Mouse (Mus musculus): ENCODE data around the gene Tnk2. TPM values are rescaled to one million over a fixed set of nuclear protein-coding genes. Genes with fewer than 3 reads are reported as not detected.

The Tnk2 gene
- polyA plus RNA-seq, 1 experiment from 2014 or later = 9.2 TPM

DNA sequence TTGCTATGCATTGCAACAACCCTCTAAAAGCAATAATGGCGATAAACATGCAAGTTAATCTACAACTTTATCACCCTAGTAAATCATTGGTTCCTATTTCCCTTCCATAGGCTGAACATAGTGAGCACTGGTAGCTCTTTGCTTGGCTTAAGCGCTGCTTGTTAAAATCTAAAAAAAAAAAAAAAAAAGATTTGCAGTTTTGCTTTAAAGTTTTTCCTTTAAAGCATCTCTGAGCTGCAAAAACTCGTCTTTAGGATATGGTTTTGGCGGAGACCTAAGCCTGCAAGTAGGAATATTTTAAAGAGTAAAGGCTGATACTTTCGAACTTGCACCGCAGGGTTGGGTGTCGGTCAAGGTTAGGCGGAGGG is 35.3 kb upstream of the Tnk2 start:
- 8% methylated on average over 8 of the region's 8 CpGs for WGBS
- Histone ChIP-seq H3K4me2 (ENCODE audit: low read depth, severe bottlenecking) (peak overlapping the region; percentile 76), H3K27ac (replicated peaks; ENCODE audit: low read depth, low read length) (no peak overlapping the region), H3K9ac (ENCODE audit: low read length) (no peak overlapping the region), H3K4me1 (ENCODE audit: control insufficient read depth, insufficient read depth, low read length) (peaks cover 5% of the 10 kb centered on the region; the same call in 1 of the 2 replicates), H3K27me3 (ENCODE audit: control insufficient read depth, insufficient read depth, low read length) (no peaks in the 10 kb centered on the region), H3K9me3 (ENCODE audit: control insufficient read depth, low read length) (no peaks in the 10 kb centered on the region), H3K36me3 (ENCODE audit: control insufficient read depth, insufficient read depth, low read length) (no peaks in the 10 kb centered on the region), H3K4me3 (ENCODE audit: low read depth, low read length) (peak overlapping the region; percentile 87)
- no peak for ATAC-seq (ENCODE audit: insufficient number of reproducible peaks, low FRiP score, low TSS enrichment, low read depth)
- DNase-seq (ENCODE audit: low spot score) = no peak

DNA sequence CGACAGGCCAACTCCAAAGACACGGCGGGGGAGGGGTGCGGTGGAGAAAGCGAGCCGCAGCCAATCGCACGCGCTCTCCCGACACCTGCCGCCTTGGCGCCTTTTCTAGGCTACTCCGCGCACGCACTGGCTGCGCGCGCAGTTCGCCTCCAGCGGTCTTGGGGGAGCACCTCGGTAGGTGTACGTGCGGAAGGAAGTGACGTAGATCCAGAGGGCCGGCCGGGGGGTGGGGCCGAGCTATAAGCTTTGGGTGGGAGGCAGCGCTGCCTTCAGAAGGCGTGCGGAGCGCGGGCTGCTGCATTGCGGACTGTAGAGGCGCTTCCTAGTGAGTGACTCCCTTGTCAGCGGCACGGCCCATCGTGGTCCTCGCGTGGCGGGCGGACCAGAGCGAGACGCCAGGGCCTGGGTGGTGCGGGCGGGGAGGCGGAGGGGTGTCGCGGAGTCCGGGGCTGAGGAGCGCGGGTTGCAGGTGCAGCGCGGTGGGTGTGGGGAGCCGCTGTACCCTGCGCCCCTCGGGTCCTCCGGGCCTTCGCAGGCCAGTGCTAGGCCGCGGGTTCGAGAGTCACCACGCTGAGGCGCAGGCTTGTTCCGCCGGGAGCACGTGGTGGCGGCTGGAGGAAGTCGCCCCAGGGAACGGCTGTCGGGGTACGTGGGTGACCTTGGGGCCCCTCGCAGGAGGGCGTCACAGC is 34.8 kb upstream of the Tnk2 start, which contains the start of gene Tfrc:
Gene Tfrc, plus strand, starts transcription at position 209 of the 689 bp plus-strand sequence.
- Histone ChIP-seq H3K4me2 (ENCODE audit: low read depth, severe bottlenecking) (peak within 1 kb of the TSS; percentile 76), H3K27ac (replicated peaks; ENCODE audit: low read depth, low read length) (peak within 1 kb of the TSS; percentile 79), H3K4me3 (ENCODE audit: low read depth, low read length) (peak within 1 kb of the TSS; percentile 87), H3K36me3 (ENCODE audit: control insufficient read depth, insufficient read depth, low read length) (no peaks in the 10 kb centered on the region), H3K27me3 (ENCODE audit: control insufficient read depth, insufficient read depth, low read length) (no peaks in the 10 kb centered on the region), H3K9me3 (ENCODE audit: control insufficient read depth, low read length) (no peaks in the 10 kb centered on the region), H3K4me1 (ENCODE audit: control insufficient read depth, insufficient read depth, low read length) (peaks cover 5% of the 10 kb centered on the region; the same call in 1 of the 2 replicates), H3K9ac (ENCODE audit: low read length) (peak within 1 kb of the TSS; percentile 82)
- ATAC-seq (ENCODE audit: insufficient number of reproducible peaks, low FRiP score, low TSS enrichment, low read depth) (peak; percentile 99), DNase-seq (ENCODE audit: low spot score) (peak; percentile 99)
- 1% methylated on average over 70 of the region's 73 CpGs for WGBS

- H3K36me3 ChIP-seq (ENCODE audit: control insufficient read depth, insufficient read depth, low read length) = no peaks in the 10 kb centered on the region
- DNase-seq (ENCODE audit: low spot score) (no peak), ATAC-seq (ENCODE audit: insufficient number of reproducible peaks, low FRiP score, low TSS enrichment, low read depth) (no peak)
- H3K4me3 ChIP-seq (ENCODE audit: low read depth, low read length) = peak overlapping the region; percentile 87
- H3K4me1 ChIP-seq (ENCODE audit: control insufficient read depth, insufficient read depth, low read length) = peaks cover 5% of the 10 kb centered on the region; the same call in 1 of the 2 replicates
- H3K27me3 ChIP-seq (ENCODE audit: control insufficient read depth, insufficient read depth, low read length) = no peaks in the 10 kb centered on the region
- no peaks in the 10 kb centered on the region for H3K9me3 ChIP-seq (ENCODE audit: control insufficient read depth, low read length)
- H3K27ac ChIP-seq (replicated peaks; ENCODE audit: low read depth, low read length) = peak overlapping the region; percentile 79
- under 1% methylated on average over 14 of the region's 14 CpGs for WGBS
- H3K4me2 ChIP-seq (ENCODE audit: low read depth, severe bottlenecking) = peak overlapping the region; percentile 76
- H3K9ac ChIP-seq (ENCODE audit: low read length) = peak overlapping the region; percentile 82
Observed at GRCm38 (mm10) chr16:32609401-32609779, 34.3 kb upstream of the Tnk2 start.

DNA sequence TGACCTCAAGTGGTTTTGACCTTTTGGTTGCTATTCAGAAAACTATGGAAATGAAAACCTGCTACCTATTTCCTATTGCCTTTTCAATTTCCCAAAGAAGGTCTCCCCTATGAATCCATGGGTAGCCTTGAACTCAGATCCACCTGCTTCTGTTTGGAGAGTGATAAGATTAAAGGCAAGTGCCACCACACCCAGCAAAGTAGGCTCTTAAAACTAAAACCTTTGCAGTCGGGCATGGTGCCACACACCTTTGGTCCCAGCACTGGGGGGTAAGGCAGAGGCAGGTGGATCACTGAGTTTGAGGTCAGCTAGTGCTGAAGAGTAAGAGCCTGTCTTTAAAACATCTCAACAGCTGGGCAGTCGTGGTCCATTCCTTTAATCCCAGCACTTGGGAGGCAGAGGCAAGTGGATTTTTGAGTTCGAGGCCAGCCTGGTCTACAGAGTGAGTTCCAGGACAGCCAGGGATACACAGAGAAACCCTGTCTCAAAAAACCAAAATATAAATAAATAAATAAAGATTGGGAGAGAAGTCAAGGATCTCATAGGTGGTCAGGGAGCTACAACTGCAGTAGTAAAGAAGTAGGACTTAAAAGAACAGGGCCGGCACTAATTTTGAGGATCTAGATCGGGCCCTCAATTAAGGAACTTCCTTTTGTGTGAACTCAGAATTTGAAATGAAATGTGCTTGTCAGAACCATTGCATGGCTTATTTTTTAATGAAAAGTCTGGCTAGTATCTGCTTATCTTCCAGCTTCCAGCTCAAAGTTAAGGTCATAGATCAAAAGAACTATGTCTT is 33.0 kb upstream of the Tnk2 start:
- H3K27ac ChIP-seq (replicated peaks; ENCODE audit: low read depth, low read length) = no peak overlapping the region
- 83% methylated on average over 5 of the region's 5 CpGs for WGBS
- no peak for DNase-seq (ENCODE audit: low spot score)
- H3K4me2 ChIP-seq (ENCODE audit: low read depth, severe bottlenecking) = peak overlapping the region; percentile 76; the same call in 1 of the 2 replicates
- no peaks in the 10 kb centered on the region for H3K27me3 ChIP-seq (ENCODE audit: control insufficient read depth, insufficient read depth, low read length)
- H3K4me3 ChIP-seq (ENCODE audit: low read depth, low read length) = peak overlapping the region; percentile 87; the same call in 1 of the 2 replicates
- no peaks in the 10 kb centered on the region for H3K9me3 ChIP-seq (ENCODE audit: control insufficient read depth, low read length)
- peaks cover 2% of the 10 kb centered on the region; the same call in 1 of the 2 replicates for H3K36me3 ChIP-seq (ENCODE audit: control insufficient read depth, insufficient read depth, low read length)
- no peak overlapping the region for H3K9ac ChIP-seq (ENCODE audit: low read length)
- peaks cover 5% of the 10 kb centered on the region; the same call in 1 of the 2 replicates for H3K4me1 ChIP-seq (ENCODE audit: control insufficient read depth, insufficient read depth, low read length)
- no peak for ATAC-seq (ENCODE audit: insufficient number of reproducible peaks, low FRiP score, low TSS enrichment, low read depth)

DNA sequence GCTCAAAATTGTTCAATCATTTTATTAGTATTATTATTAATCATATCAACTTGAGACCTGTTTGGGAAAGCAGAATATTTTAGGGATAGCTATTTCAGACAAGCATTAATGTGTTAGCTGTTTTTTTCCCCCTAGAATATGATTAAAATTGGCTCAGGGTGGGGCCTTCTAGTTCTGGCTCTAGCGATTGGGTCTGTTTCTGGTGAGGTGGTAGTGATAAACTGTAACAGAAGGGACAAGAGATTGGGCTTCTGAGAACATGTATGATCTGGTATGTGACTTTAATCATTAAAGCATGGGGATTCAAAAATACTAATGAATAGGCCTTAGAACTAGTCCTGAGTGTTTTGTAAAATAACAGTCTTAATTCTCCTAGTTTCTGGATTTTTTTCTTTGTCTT is 31.6 kb upstream of the Tnk2 start:
- no peak overlapping the region for H3K27ac ChIP-seq (replicated peaks; ENCODE audit: low read depth, low read length)
- peaks cover 3% of the 10 kb centered on the region; the same call in 1 of the 2 replicates for H3K36me3 ChIP-seq (ENCODE audit: control insufficient read depth, insufficient read depth, low read length)
- no peaks in the 10 kb centered on the region for H3K27me3 ChIP-seq (ENCODE audit: control insufficient read depth, insufficient read depth, low read length)
- H3K9me3 ChIP-seq (ENCODE audit: control insufficient read depth, low read length) = no peaks in the 10 kb centered on the region
- no peak overlapping the region for H3K4me3 ChIP-seq (ENCODE audit: low read depth, low read length)
- H3K9ac ChIP-seq (ENCODE audit: low read length) = no peak overlapping the region
- H3K4me1 ChIP-seq (ENCODE audit: control insufficient read depth, insufficient read depth, low read length) = peaks cover 5% of the 10 kb centered on the region; the same call in 1 of the 2 replicates
- no peak for DNase-seq (ENCODE audit: low spot score)
- ATAC-seq (ENCODE audit: insufficient number of reproducible peaks, low FRiP score, low TSS enrichment, low read depth) = no peak
- WGBS = 79% methylated on average over 1 of the region's 1 CpGs
- no peak overlapping the region for H3K4me2 ChIP-seq (ENCODE audit: low read depth, severe bottlenecking)

GRCm38 (mm10) chr16:32613269-32613834 is 30.3 kb upstream of the Tnk2 start:
- no peak for ATAC-seq (ENCODE audit: insufficient number of reproducible peaks, low FRiP score, low TSS enrichment, low read depth)

GRCm38 (mm10) chr16:32614047-32614446 is 29.6 kb upstream of the Tnk2 start:
- H3K4me2 ChIP-seq (ENCODE audit: low read depth, severe bottlenecking) = no peak overlapping the region
- DNase-seq (ENCODE audit: low spot score) (no peak), ATAC-seq (ENCODE audit: insufficient number of reproducible peaks, low FRiP score, low TSS enrichment, low read depth) (no peak)
- peaks cover 5% of the 10 kb centered on the region; the same call in 1 of the 2 replicates for H3K36me3 ChIP-seq (ENCODE audit: control insufficient read depth, insufficient read depth, low read length)
- peaks cover 5% of the 10 kb centered on the region; the same call in 1 of the 2 replicates for H3K4me1 ChIP-seq (ENCODE audit: control insufficient read depth, insufficient read depth, low read length)
- no peak overlapping the region for H3K9ac ChIP-seq (ENCODE audit: low read length)
- 70% methylated on average over 4 of the region's 4 CpGs for WGBS
- H3K27ac ChIP-seq (replicated peaks; ENCODE audit: low read depth, low read length) = no peak overlapping the region
- no peaks in the 10 kb centered on the region for H3K27me3 ChIP-seq (ENCODE audit: control insufficient read depth, insufficient read depth, low read length)
- H3K4me3 ChIP-seq (ENCODE audit: low read depth, low read length) = no peak overlapping the region
- no peaks in the 10 kb centered on the region for H3K9me3 ChIP-seq (ENCODE audit: control insufficient read depth, low read length)

More at GRCm38 (mm10) chr16:32613269-32613834, 30.3 kb upstream of the Tnk2 start:
- Histone ChIP-seq H3K4me1 (ENCODE audit: control insufficient read depth, insufficient read depth, low read length) (peaks cover 5% of the 10 kb centered on the region; the same call in 1 of the 2 replicates), H3K36me3 (ENCODE audit: control insufficient read depth, insufficient read depth, low read length) (peaks cover 3% of the 10 kb centered on the region; the same call in 1 of the 2 replicates), H3K27me3 (ENCODE audit: control insufficient read depth, insufficient read depth, low read length) (no peaks in the 10 kb centered on the region), H3K9me3 (ENCODE audit: control insufficient read depth, low read length) (no peaks in the 10 kb centered on the region), H3K9ac (ENCODE audit: low read length) (no peak overlapping the region), H3K27ac (replicated peaks; ENCODE audit: low read depth, low read length) (no peak overlapping the region), H3K4me3 (ENCODE audit: low read depth, low read length) (no peak overlapping the region), H3K4me2 (ENCODE audit: low read depth, severe bottlenecking) (no peak overlapping the region)
- DNase-seq (ENCODE audit: low spot score) = no peak
- 81% methylated on average over 3 of the region's 3 CpGs for WGBS

GRCm38 (mm10) chr16:32618946-32619345 is 24.7 kb upstream of the Tnk2 start:
- ATAC-seq (ENCODE audit: insufficient number of reproducible peaks, low FRiP score, low TSS enrichment, low read depth) (no peak), DNase-seq (ENCODE audit: low spot score) (no peak)
- H3K27me3 ChIP-seq (ENCODE audit: control insufficient read depth, insufficient read depth, low read length) = no peaks in the 10 kb centered on the region
- H3K9ac ChIP-seq (ENCODE audit: low read length) = no peak overlapping the region
- H3K4me3 ChIP-seq (ENCODE audit: low read depth, low read length) = no peak overlapping the region
- H3K9me3 ChIP-seq (ENCODE audit: control insufficient read depth, low read length) = no peaks in the 10 kb centered on the region
- no peak overlapping the region for H3K4me2 ChIP-seq (ENCODE audit: low read depth, severe bottlenecking)
- 95% methylated on average over 1 of the region's 1 CpGs for WGBS
- H3K36me3 ChIP-seq (ENCODE audit: control insufficient read depth, insufficient read depth, low read length) = peaks cover 18% of the 10 kb centered on the region
- no peaks in the 10 kb centered on the region for H3K4me1 ChIP-seq (ENCODE audit: control insufficient read depth, insufficient read depth, low read length)
- no peak overlapping the region for H3K27ac ChIP-seq (replicated peaks; ENCODE audit: low read depth, low read length)
